Mouse (Mus musculus): ENCODE results near the gene Nectin3.
A peak's percentile ranks its signal among the peaks of the same experiment; 100 is the strongest.
"Not testable (repeated sequence)": the region's sequence is repeated elsewhere in the genome, so short reads cannot be mapped to it uniquely, and the experiment has no call there.

The Nectin3 gene

DNA sequence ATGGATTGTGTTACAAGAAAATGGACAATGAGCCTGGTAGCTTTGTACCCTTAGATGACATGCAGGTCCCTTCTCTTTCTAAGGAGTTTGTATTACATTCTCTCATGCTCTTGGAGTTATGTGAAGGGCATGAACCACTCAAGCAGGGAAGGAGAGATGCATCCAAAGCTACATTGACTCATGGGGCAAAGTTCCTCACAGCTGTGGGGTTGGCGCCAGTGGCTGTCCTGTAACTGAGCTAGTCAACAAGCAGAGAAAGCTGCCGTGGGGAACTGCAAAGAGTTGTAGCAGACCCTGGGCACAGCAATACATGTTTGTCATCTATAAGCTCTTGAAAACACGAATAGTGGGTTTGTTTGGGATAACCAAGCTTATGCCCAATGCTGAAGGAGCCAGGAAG lies 82.1 kb downstream of the Nectin3 start:
- DNase-seq (ENCODE audit: low spot score in 2 of 2): no peak

DNA sequence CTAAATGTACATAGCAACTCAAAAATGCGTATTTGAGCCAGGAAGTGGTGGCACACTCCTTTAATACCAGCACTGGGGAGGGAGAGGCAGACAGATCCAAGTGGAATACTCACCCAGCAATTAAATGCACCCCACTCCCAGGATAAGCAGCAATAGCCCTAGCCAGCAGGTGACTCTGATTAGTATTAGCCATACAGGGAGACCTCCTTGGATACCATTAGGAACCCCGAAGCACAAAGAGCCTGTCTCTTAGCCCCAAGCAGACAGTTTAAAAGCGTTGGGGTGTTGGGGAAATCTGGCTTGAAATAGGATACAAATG lies 87.6 kb downstream of the Nectin3 start:
- no peak for DNase-seq (ENCODE audit: low spot score in 2 of 2)

DNA sequence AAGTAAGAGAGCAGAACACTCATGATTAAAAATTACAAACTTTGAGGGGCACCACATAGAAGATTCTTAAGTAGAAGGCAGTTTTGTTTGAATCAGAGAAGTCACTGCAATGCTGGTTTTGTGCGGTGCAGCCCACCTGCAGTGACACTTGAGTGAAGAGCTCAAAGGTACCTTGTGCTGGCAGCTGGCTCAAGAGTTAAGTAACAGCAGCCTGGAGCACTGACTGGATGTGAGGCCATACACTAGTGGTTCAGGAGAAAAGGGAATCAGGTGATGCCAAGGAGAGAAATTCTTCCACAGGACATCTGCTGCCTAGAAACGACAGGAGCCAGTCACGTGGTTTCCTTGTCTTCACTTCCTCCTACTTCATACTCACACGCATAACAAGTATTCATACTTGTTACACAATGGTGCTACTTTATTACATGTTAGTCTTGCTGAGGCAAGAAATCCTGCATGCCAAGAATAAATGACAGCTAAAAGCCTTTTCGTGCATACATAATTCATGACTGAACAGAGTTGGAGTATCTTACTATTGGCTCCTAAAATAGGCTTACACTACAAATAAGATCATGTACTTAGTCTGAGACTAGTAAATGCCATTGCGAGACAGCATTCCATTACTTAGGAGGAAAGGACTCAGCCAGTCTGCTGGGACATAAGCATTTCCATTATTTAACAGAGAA lies 88.1 kb downstream of the Nectin3 start:
- DNase-seq (ENCODE audit: low spot score in 2 of 2): peak in 1 of 2 experiments; percentile 22

DNA sequence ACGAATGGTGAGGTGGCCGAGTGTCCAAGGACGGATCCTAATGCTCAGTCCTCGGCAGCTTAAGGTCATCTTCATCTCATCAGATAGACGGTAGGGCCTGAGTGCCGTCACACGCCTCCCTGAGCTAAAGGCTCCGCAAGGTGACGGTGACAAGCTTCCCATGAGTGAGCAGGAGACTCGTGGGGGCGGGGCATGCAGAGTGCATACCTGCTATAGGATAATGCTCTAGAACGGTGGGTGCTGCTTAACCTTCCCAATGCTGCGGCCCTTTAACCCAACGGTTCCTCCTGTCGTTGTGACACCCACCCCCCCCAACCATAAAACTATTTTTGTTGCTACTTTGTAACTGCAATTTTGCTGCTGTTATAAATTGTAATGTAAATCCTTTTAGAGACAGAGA lies 90.3 kb downstream of the Nectin3 start:
- no peak for DNase-seq (ENCODE audit: low spot score in 2 of 2)

DNA sequence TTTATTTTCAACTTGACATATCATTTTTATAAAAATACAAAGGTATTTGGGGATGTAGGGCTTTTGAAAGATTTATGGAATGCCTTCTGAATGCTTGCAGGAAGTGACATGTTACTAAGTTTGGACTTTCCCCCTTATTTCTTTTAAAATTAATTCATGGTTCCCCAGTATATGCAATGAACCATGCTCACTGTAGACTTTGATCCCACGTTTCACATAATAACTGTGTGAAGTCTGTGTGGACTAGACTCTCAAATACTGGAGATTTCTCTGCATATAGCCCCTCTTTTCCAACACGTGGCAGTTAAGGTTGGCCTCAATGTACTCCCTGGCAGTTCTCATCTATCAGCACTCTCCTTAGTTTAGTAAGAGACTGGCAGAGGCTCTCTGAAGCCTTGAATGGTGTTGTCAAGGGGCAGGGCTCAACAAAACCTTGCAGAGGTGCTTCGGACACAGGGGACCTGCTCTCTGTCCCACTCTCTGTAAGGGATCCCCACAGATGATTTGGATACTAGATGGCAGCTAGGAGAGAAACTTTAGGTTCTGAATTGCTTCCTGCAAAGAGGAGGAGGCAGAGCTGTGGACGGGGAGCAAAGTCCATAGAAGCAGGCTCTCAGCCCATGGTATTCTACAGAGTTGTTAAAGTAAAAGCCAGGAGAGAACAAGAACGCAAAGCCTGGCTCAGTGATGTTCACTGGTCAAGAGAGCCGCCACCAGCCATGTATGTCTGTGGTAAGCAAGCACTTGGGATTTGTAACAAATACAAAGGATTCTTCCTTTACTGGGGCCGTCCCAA lies 91.3 kb downstream of the Nectin3 start:
- DNase-seq (ENCODE audit: low spot score in 2 of 2): no peak

DNA sequence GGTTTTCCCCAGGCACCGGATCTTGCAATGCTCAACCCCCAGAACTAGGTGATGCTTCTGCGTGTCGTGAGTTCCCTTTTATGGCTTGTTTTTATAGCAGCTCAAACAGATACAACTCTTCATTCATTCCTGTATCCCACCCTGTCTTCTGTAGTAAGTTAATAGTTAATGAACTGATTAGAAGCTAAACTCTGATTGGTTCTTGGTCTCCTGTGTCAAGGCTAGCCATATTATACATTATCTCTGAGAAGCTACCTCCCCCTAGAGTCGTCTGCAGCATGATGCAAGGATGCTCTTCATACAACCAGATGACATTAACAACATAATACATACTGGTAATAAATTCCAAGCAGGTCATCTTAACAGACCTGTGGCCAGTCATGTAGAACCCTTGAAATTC lies 100.4 kb downstream of the Nectin3 start:
- DNase-seq (ENCODE audit: low spot score in 2 of 2): no peak

DNA sequence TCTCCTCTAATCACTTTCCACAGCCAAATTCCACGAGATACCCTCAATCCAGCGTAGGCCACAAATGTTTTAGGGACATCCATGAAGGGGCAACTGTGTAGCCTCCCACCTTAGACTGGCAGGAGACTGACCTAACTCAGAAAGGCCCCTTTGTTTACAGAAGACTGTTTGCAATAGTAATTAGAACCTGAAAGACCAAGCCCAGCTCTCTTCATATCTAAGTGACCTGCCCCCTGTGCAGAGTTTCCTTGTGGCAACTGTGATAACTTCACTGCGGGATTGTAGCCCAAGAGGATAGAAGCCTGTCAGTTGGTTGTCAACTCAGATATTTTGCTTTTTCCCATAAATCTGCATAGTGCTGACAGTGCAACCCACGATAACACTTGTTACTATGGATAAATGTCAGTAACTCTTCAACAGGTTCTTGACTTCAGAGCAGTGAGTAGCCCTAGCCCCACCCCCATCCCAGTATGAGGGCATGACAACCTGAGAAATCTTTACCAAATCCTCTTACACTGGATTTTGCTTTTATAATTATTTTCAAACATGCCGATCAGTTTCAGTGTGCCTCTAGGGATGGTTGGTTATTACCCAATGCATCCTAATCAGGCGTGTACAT lies 108.8 kb downstream of the Nectin3 start:
- DNase-seq (ENCODE audit: low spot score in 2 of 2): no peak

DNA sequence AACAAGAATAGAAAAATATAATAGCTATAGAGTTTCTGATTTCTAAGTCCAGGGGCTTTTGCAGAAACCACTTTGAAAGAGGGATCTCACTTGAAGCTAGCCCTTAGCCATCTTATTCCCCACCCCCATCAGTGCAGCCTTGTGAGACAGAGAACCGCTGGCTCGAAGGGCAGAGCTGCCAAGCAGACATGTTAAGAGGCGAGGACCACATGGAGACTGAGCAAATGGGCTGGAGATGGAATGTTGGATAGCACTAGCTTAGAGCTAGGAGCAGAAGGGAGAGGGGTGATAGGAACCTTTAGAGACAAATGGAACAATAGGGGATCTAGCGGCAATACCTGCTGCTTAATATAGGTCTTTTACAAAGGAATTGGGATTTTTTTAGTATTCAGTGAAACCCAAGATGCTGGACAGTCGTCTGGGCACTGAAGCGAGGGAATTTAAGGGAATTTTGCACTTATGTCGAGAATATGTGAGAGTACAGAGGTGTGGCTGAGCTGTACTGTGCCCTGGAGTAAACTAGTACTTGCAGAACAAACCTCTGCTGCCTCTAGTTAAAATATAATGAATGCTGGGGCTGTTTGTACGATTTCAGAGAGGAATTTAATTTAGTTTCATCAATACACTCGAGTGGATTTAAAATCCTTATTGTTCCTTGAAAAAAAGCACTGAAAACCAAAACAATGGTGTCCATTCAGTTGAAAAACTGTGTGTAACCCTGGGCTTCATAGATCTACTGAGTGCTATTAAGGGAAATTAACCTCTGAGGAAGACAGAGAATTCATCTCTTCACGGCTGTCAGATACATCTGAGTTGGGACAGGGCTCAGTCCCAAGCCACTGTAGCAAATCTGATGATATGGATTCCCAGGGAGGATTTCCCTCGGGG lies 109.6 kb downstream of the Nectin3 start:
- no peak for DNase-seq (ENCODE audit: low spot score in 2 of 2)

DNA sequence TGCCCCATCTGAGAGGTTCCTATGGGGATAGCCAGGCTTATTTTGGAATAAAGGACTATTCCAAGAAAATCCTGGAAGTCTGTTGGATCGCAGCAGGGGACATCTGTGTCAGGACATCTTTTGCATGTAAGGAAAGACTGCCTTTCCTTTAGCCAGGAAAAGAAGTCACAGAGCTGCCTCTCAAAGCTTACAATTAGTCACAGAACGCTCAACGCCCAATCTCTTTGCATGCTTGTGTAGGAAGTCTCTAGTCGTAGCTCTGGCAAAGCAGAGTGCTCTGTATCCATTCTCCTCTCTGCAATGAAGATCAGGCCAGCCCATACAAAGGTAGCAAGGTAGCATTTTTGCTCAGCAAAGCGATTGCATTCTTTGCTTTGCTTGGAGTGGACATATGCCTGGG lies 114.0 kb downstream of the Nectin3 start:
- DNase-seq (ENCODE audit: low spot score in 2 of 2): no peak

DNA sequence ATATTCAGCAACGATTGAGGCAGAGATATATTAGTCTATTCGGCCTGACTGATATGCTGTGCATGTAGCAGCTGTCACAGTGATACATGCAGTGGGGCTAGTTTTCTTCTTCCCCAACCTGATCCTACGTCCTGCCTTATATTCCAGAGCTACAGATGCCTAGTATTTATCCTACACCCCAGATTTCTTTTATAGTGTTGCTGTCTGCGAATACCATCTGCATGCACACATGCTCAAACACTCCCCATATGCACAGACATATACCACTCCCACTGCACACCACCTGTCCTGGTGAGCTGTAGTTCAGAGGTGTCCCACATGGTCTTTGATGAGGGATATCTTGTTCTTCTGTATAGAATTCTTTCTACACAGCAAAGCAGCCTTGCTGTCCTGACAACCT lies 115.0 kb downstream of the Nectin3 start:
- DNase-seq (ENCODE audit: low spot score in 2 of 2): peak in 1 of 2 experiments; percentile 25

DNA sequence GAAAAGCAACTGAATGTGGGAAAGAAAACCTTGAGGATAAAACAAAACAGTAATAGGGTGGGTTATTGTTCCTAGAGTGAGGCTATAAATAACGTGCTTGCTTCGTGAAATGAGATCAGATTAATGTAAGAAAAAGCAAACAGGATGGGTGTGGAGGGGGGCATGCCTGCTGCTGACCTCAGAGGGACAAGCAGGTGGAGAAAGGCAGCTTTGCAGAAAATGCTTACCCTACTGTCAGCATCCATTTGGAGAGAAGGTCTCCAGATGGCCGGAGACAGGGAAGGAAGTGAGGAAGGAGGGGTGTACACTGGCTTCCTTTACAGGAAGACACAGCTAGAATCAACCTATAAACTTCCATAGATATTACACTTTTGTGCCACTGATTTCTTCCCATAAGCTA lies 121.8 kb downstream of the Nectin3 start:
- no peak for DNase-seq (ENCODE audit: low spot score in 2 of 2)

DNA sequence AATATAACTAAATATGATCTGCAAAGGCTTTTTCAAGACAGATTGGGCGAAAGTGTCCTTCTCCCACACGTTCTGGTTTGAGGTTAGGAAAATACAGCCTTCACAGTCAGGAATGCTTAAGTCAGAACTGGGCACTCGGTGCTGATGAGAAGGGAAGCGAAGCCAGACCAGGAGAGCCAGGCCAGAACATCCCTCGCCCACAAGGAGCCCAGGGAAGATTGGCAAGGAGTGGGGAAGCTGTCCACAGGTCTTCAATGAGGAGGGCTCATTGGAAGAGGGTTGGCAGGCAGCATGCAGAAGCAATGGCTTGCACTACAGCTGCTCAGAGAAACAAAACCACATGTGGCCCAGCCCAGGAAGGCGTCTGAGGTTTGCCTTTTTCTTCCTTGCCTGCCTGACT lies 136.3 kb downstream of the Nectin3 start:
- DNase-seq (ENCODE audit: low spot score in 2 of 2): no peak

DNA sequence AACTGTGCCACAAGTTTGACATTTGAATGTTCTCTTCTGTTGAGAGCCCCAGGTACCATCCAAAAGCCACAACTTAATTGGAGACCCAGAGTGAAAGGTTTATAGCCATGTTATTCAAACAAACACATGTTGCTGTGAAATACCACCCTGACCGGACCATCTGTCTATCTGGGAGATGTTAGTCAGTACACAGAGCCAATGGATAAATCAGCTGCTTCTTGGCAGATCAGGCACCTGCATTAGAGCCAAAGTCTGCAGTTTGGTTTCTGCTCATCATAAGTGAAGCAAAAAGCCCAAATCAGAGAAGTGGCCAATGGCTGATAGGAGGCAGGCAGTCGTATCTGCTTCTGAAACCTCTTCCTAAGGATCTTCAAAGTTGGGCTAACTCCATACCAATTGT lies 140.7 kb downstream of the Nectin3 start:
- DNase-seq (ENCODE audit: low spot score in 2 of 2): not testable (repeated sequence)

DNA sequence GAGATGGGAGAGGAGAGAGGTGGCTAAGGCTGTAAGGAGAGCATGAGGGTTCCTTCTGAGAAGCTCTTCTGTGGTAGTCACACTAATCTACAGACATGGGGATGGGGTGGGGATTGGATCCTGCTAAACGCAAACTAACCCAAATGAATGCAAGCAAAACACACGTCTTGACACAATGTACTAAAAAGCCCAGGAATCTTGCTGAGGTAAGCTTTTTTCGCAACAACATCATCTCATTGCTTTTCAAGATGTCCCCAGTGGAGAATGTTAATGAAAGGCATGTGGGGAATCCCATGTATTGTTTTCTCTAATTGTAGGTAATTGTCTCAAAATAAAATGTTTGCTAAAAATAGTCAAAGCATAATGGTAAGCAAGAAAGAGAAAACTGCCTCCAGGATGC lies 141.7 kb downstream of the Nectin3 start:
- no peak for DNase-seq (ENCODE audit: low spot score in 2 of 2)
